Mouse (Mus musculus) CH12.LX (cell line): ENCODE measurements around the gene Mrpl58. TPM values are rescaled to one million over a fixed set of nuclear protein-coding genes. Genes with fewer than 3 reads are reported as not detected.

ENCODE experiments used
- DNase-seq: peaks from one replicate; pipeline ENCODE4 v3.0.0-alpha.2; 2013; ENCODE audit errors: extremely low read depth
- H3K27ac ChIP-seq: 2 replicates; pipeline ENCODE4 v1.5.1; 2012; ENCODE audit warnings: low read depth, mild to moderate bottlenecking, control low read depth, moderate library complexity; ENCODE audit not compliant: insufficient read depth
- H3K27me3 ChIP-seq: replicated peaks from 2 replicates; pipeline ENCODE3; 2012; ENCODE audit warnings: inconsistent platforms
- H3K36me3 ChIP-seq, 2 experiments: replicated peaks in 1 of 2; 2 replicates each; pipeline versions ENCODE3 to v1.6.1; 2012; ENCODE audit warnings: inconsistent platforms in 1 of 2, low read length in 1 of 2, mild to moderate bottlenecking in 1 of 2, mixed read lengths in 1 of 2, moderate library complexity in 1 of 2; ENCODE audit not compliant: control insufficient read depth in 1 of 2, insufficient read depth in 1 of 2
- H3K4me1 ChIP-seq, 2 experiments: 2 replicates each; pipeline ENCODE4 v1.6.1; 2012; ENCODE audit warnings: inconsistent platforms in 1 of 2, moderate library complexity in 1 of 2; ENCODE audit not compliant: insufficient read depth in 2 of 2, control insufficient read depth in 1 of 2
- H3K4me2 ChIP-seq: 2 replicates; pipeline ENCODE4 v1.6.1; 2012; ENCODE audit warnings: low read depth, mild to moderate bottlenecking, control low read depth; ENCODE audit not compliant: poor library complexity, insufficient read depth, severe bottlenecking
- H3K4me3 ChIP-seq, 3 experiments: fragments of 150-350 bp in 1 of 3; sonication (generic) in 1 of 3; replicated peaks in 1 of 3; 2 replicates each; pipeline versions ENCODE3 to v1.5.1; 2011 to 2012; ENCODE audit warnings: low read depth in 2 of 3, low read length in 2 of 3, mild to moderate bottlenecking in 2 of 3, moderate library complexity in 2 of 3, control low read depth in 1 of 3, improper control_type of control experiment in 1 of 3, inconsistent platforms in 1 of 3, mixed read lengths in 1 of 3; ENCODE audit not compliant: poor library complexity in 1 of 3
- H3K79me2 ChIP-seq: replicated peaks from 2 replicates; pipeline ENCODE4 v1.6.1; 2012; ENCODE audit warnings: mild to moderate bottlenecking, moderate library complexity; ENCODE audit not compliant: control insufficient read depth, poor library complexity, insufficient read depth, severe bottlenecking; ENCODE audit errors: extremely low read depth
- H3K9ac ChIP-seq: 2 replicates; pipeline ENCODE4 v1.6.1; 2012; ENCODE audit warnings: low read depth, mild to moderate bottlenecking, control low read depth, moderate library complexity; ENCODE audit not compliant: insufficient read depth
- H3K9me3 ChIP-seq: replicated peaks from 2 replicates; pipeline ENCODE3; 2012; ENCODE audit warnings: low read length, inconsistent platforms, mixed read lengths
- BHLHE40 ChIP-seq: IDR thresholded peaks from 2 replicates; pipeline ENCODE4 v1.6.1; 2011; ENCODE audit warnings: mild to moderate bottlenecking, low read depth, low read length, improper control_type of control experiment
- CHD1 ChIP-seq: IDR thresholded peaks from 2 replicates; pipeline ENCODE4 v1.6.1; 2012; ENCODE audit warnings: low read depth, low read length, improper control_type of control experiment, inconsistent platforms
- CHD2 ChIP-seq: IDR thresholded peaks from 2 replicates; pipeline ENCODE4 v1.6.1; 2011; ENCODE audit warnings: low read length, improper control_type of control experiment
- CTCF ChIP-seq, 2 experiments: IDR thresholded peaks in 1 of 2; conservative IDR thresholded peaks in 1 of 2; 2 replicates each; pipeline ENCODE4 v1.5.1; 2011 to 2012; ENCODE audit warnings: low read depth in 2 of 2, low read length in 2 of 2, improper control_type of control experiment in 1 of 2, inconsistent platforms in 1 of 2, mild to moderate bottlenecking in 1 of 2, moderate library complexity in 1 of 2
- ELF1 ChIP-seq: IDR thresholded peaks from 2 replicates; pipeline ENCODE4 v1.6.1; 2014; ENCODE audit warnings: low read depth, mild to moderate bottlenecking, inconsistent platforms, low read length, improper control_type of control experiment
- ETS1 ChIP-seq: conservative IDR thresholded peaks from 2 replicates; pipeline ENCODE4 v1.6.1; 2012; ENCODE audit warnings: low read depth, mild to moderate bottlenecking, inconsistent platforms, low read length, improper control_type of control experiment, moderate library complexity
- GABPA ChIP-seq: IDR thresholded peaks from 2 replicates; pipeline ENCODE4 v1.6.1; 2012; ENCODE audit warnings: low read depth, low read length, improper control_type of control experiment, inconsistent platforms; ENCODE audit not compliant: insufficient replicate concordance
- MAFK ChIP-seq: IDR thresholded peaks from 2 replicates; pipeline ENCODE4 v1.6.1; 2011; ENCODE audit warnings: low read length, improper control_type of control experiment; ENCODE audit not compliant: insufficient replicate concordance
- MAX ChIP-seq: IDR thresholded peaks from 2 replicates; pipeline ENCODE4 v1.6.1; 2011; ENCODE audit warnings: low read length, improper control_type of control experiment
- MAZ ChIP-seq: IDR thresholded peaks from 2 replicates; pipeline ENCODE4 v1.6.1; 2012; ENCODE audit warnings: low read depth, mild to moderate bottlenecking, inconsistent platforms, low read length, improper control_type of control experiment, moderate library complexity
- MXI1 ChIP-seq: IDR thresholded peaks from 2 replicates; pipeline ENCODE4 v1.6.1; 2011; ENCODE audit warnings: mild to moderate bottlenecking, low read depth, low read length, improper control_type of control experiment
- PAX5 ChIP-seq: IDR thresholded peaks from 2 replicates; pipeline ENCODE4 v1.6.1; 2012; ENCODE audit warnings: low read length, inconsistent platforms, mixed read lengths
- RAD21 ChIP-seq: IDR thresholded peaks from 2 replicates; pipeline ENCODE4 v1.6.1; 2011; ENCODE audit warnings: low read depth, mild to moderate bottlenecking, low read length, improper control_type of control experiment, moderate library complexity
- RCOR1 ChIP-seq: conservative IDR thresholded peaks from 2 replicates; pipeline ENCODE4 v1.6.1; 2012; ENCODE audit warnings: low read depth, mild to moderate bottlenecking, inconsistent platforms, low read length, improper control_type of control experiment
- SIN3A ChIP-seq: IDR thresholded peaks from 2 replicates; pipeline ENCODE4 v1.6.1; 2012; ENCODE audit warnings: low read length, improper control_type of control experiment, inconsistent platforms
- UBTF ChIP-seq: IDR thresholded peaks from 2 replicates; pipeline ENCODE4 v1.6.1; 2012; ENCODE audit warnings: low read depth, mild to moderate bottlenecking, inconsistent platforms, low read length, improper control_type of control experiment, moderate library complexity
- USF1 ChIP-seq: IDR thresholded peaks from 2 replicates; pipeline ENCODE4 v1.6.1; 2014; ENCODE audit warnings: low read depth, mild to moderate bottlenecking, inconsistent platforms, low read length, improper control_type of control experiment
- ZC3H11A ChIP-seq: IDR thresholded peaks from 2 replicates; pipeline ENCODE4 v1.6.1; 2012; ENCODE audit warnings: low read depth, mild to moderate bottlenecking, inconsistent platforms, low read length, improper control_type of control experiment
- ZMIZ1 ChIP-seq: IDR thresholded peaks from 2 replicates; pipeline ENCODE4 v1.6.1; 2012; ENCODE audit warnings: low read depth, mild to moderate bottlenecking, inconsistent platforms, low read length, improper control_type of control experiment
- ZNF384 ChIP-seq: IDR thresholded peaks from 2 replicates; pipeline ENCODE4 v1.6.1; 2012; ENCODE audit warnings: low read depth, low read length, improper control_type of control experiment, inconsistent platforms
- dilution Hi-C: fragments of 300-500 bp; cut with MboI; formaldehyde crosslinking; loops from 2 replicates; pipeline ENCODE4 v1.14.3; 2020; ENCODE audit warnings: low sequenced_read_pairs; ENCODE audit not compliant: extremely low pct_unique_long_range_greater_than_20kb, extremely low pct_ligation_motif_present
- in situ Hi-C: fragments of 300-500 bp; cut with MboI; formaldehyde crosslinking; loops from 3 replicates; pipeline ENCODE4 v1.14.3; 2019; ENCODE audit warnings: low sequenced_read_pairs, low pct_ligation_motif_present, low pct_unique_long_range_greater_than_20kb, mixed read lengths
- polyA plus RNA-seq: library from polyadenylated mRNA; unstranded; fragments of >175 nt; gene quantifications from 2 replicates; pipeline ENCODE4 v1.2.1, GENCODE M21; 2012; ENCODE audit warnings: low read depth; ENCODE audit not compliant: insufficient read length
- total RNA-seq, 2 experiments: library from RNA; depleted of rRNA; stranded (reverse); fragments of 300-350 nt in 1 of 2; fragments of >200 nt in 1 of 2; gene quantifications; 2 replicates each; pipeline ENCODE4 v1.2.3; 2012 to 2014

The Mrpl58 gene
- total and polyA plus RNA-seq, 3 experiments = 113 to 161 (median 157) TPM

GRCm38 (mm10) chr11:115408266-115408920 is 4.8 kb downstream of the Mrpl58 start:
- H3K79me2 ChIP-seq = 0 out of 2 replicates have a peak, but pooled peaks cover 2% of the 10 kb centered on the region
- no peak overlapping the region for H3K27ac ChIP-seq
- no peak overlapping the region for H3K4me2 ChIP-seq
- H3K4me3 ChIP-seq = no peak overlapping the region
- no peak overlapping the region for H3K9ac ChIP-seq
- no peaks in the 10 kb centered on the region for H3K9me3 ChIP-seq
- no peak for DNase-seq
- in situ Hi-C loops = no loop called here
- dilution Hi-C loops = no loop called here
- H3K36me3 ChIP-seq = peaks cover 24 to 63% of the 10 kb centered on the region in 2 experiments
- H3K27me3 ChIP-seq = no peaks in the 10 kb centered on the region
- peaks cover 6 to 38% of the 10 kb centered on the region in 2 experiments; a peak in 3 of 4 replicates for H3K4me1 ChIP-seq
- TF ChIP-seq UBTF (no peak), USF1 (no peak), GABPA (no peak), ETS1 (no peak), CTCF (conservative IDR thresholded peaks at IDR 0.05 in 1 of 2, IDR thresholded peaks at IDR 0.05 in 1 of 2; ENCODE audit: low read depth in 2 of 2, low read length in 2 of 2) (peak in 1 of 2 experiments; percentile 45; a peak in 2 of 4 replicates), BHLHE40 (no peak), MXI1 (no peak)

DNA sequence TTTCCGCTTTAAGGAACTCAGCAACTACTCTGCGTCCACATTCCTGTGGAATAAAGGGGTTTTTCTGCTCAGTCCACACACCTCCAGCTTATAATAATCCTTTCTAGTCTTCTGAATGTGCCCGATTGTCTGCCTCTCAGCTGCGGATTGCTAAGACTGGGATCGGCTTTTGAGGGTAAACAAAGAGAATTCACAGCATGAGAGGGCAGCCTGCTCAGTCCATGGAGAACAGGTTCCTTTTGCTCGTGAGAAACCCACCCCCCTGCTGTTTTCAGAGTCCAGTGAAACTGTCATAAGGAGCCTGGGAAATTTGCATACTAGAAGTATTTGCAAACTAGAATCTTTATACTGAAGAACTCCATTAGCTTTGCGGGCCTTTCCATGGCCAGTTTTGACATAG is 6.0 kb downstream of the Mrpl58 start:
- Histone ChIP-seq H3K27me3 (no peaks in the 10 kb centered on the region), H3K9ac (no peak overlapping the region), H3K4me2 (no peak overlapping the region), H3K36me3 (peaks cover 24 to 63% of the 10 kb centered on the region in 2 experiments), H3K4me1 (peaks cover 7 to 38% of the 10 kb centered on the region in 2 experiments), H3K4me3 (no peak overlapping the region), H3K79me2 (0 out of 2 replicates have a peak, but pooled peaks cover 1% of the 10 kb centered on the region), H3K9me3 (no peaks in the 10 kb centered on the region), H3K27ac (no peak overlapping the region)
- in situ Hi-C loops (no loop called here), dilution Hi-C loops (no loop called here)
- DNase-seq = no peak
- TF ChIP-seq CHD2 = no peak
- TF ChIP-seq PAX5 = no peak
- no peak for TF ChIP-seq RCOR1
- no peak for TF ChIP-seq MAX
- TF ChIP-seq USF1 = no peak
- no peak for TF ChIP-seq SIN3A
- TF ChIP-seq CHD1 = no peak
- TF ChIP-seq ZC3H11A = no peak
- no peak for TF ChIP-seq ELF1
- TF ChIP-seq ZNF384 = no peak
- no peak for TF ChIP-seq UBTF
- no peak for TF ChIP-seq MAFK
- TF ChIP-seq ZMIZ1 = no peak
- TF ChIP-seq MAZ = no peak
- TF ChIP-seq RAD21 = no peak
- no peak for TF ChIP-seq BHLHE40
- no peak for TF ChIP-seq ETS1
